ENCODE assay signal across 28 mouse cellular contexts in genomic region chr19:58178410-58178809, GRCm38 (mm10).
DNase-seq lines count a peak whose midpoint lies in the region; ATAC-seq lines count a peak whose summit lies in the region.
"Had no signal": no experiment of that assay in that cellular context is flagged by ENCODE, and none has a peak within 500 bp of the region (broad histone marks: within the 10 kb centered on the region; RNA-seq: fewer than 3 reads in every experiment).

No protein-coding gene starts in this region.

- H3K36me3 ChIP-seq in limb, embryonic 10.5 days = no peaks in the 10 kb centered on the region
- H3K36me3 ChIP-seq in limb, embryonic 13.5 days = no peaks in the 10 kb centered on the region
- no peaks in the 10 kb centered on the region for H3K36me3 ChIP-seq in forebrain, embryonic 10.5 days (replicated peaks)
- H3K36me3 ChIP-seq in forebrain, embryonic 16.5 days (ENCODE audit: control insufficient read depth, insufficient read depth) = no peaks in the 10 kb centered on the region
- H3K36me3 ChIP-seq: embryonic facial prominence, embryonic 10.5 days; embryonic facial prominence, embryonic 13.5 days; heart, embryonic 10.5 days; heart, embryonic 13.5 days had no signal

- peak overlapping the region; percentile 36 for H3K4me2 ChIP-seq in limb, embryonic 13.5 days (replicated peaks)
- no peak overlapping the region for H3K4me2 ChIP-seq in forebrain, embryonic 16.5 days (ENCODE audit: low read length)
- H3K4me2 ChIP-seq: embryonic facial prominence, embryonic 13.5 days; forebrain, embryonic 13.5 days; heart, embryonic 13.5 days; hindbrain, embryonic 14.5 days had no signal

- no peak overlapping the region for H3K9ac ChIP-seq in limb, embryonic 13.5 days
- H3K9ac ChIP-seq in forebrain, embryonic 16.5 days (replicated peaks; ENCODE audit: low read depth, low read length) = no peak overlapping the region
- H3K9ac ChIP-seq: embryonic facial prominence, embryonic 13.5 days; forebrain, embryonic 13.5 days; forebrain, postnatal 0 days; heart, embryonic 13.5 days; hindbrain, embryonic 14.5 days had no signal

- peak; percentile 51 for ATAC-seq in limb, embryonic 13.5 days (ENCODE audit: low FRiP score, low read depth)
- ATAC-seq in forebrain, embryonic 16.5 days = no peak
- ATAC-seq: forebrain, embryonic 13.5 days; forebrain, postnatal 0 days; hindbrain, postnatal 0 days had no signal

- H3K4me3 ChIP-seq in limb, embryonic 10.5 days = no peak overlapping the region
- H3K4me3 ChIP-seq in limb, embryonic 13.5 days = no peak overlapping the region
- no peak overlapping the region for H3K4me3 ChIP-seq in forebrain, embryonic 10.5 days
- H3K4me3 ChIP-seq in forebrain, embryonic 16.5 days (replicated peaks; ENCODE audit: low read length) = no peak overlapping the region
- H3K4me3 ChIP-seq: embryonic facial prominence, embryonic 10.5 days; embryonic facial prominence, embryonic 13.5 days; erythroblast, embryonic 14.5 days; forebrain, embryonic 13.5 days; heart, adult 2 months; heart, embryonic 10.5 days; heart, embryonic 13.5 days had no signal

- peaks cover 45% of the 10 kb centered on the region for H3K4me1 ChIP-seq in limb, embryonic 10.5 days
- H3K4me1 ChIP-seq in limb, embryonic 13.5 days = peaks cover 32% of the 10 kb centered on the region
- peaks cover 16% of the 10 kb centered on the region for H3K4me1 ChIP-seq in forebrain, embryonic 10.5 days
- no peaks in the 10 kb centered on the region; the same call in 1 of the 2 replicates for H3K4me1 ChIP-seq in forebrain, embryonic 16.5 days (replicated peaks; ENCODE audit: control insufficient read depth, insufficient read depth, low read length)

- peak; percentile 38 for DNase-seq in testis, postnatal 14 days (ENCODE audit: low spot score)
- DNase-seq in testis, postnatal 10 days (ENCODE audit: low spot score) = no peak
- DNase-seq in limb, embryonic 10.5 days (ENCODE audit: low spot score) = no peak
- DNase-seq in forebrain, embryonic 10.5 days (ENCODE audit: extremely low spot score, low spot score) = no peak
- DNase-seq in gastrocnemius, postnatal 25 days = no peak
- DNase-seq: adrenal gland, adult 2 months; adrenal gland, postnatal 14 days; B cell, adult 2 months; cerebellum, adult 11 months; cerebellum, adult 2 months; cerebellum, adult 9-11 months; cerebellum, postnatal 36 days; embryo, embryonic 11 days; forebrain, postnatal 0 days; gastrocnemius, postnatal 36 days; heart, adult 2 months; heart, postnatal 14 days; heart, postnatal 4 days had no signal

- WGBS in limb, embryonic 10.5 days = 59% methylated on average over 10 of the region's 10 CpGs
- WGBS in limb, embryonic 13.5 days = 19% methylated on average over 10 of the region's 10 CpGs
- whole genome bisulfite sequencing in forebrain, embryonic 10.5 days = 94% methylated on average over 10 of the region's 10 CpGs
- 91% methylated on average over 10 of the region's 10 CpGs for WGBS in forebrain, embryonic 16.5 days

- peak overlapping the region; percentile 72 for H3K27ac ChIP-seq in limb, embryonic 10.5 days
- H3K27ac ChIP-seq in limb, embryonic 13.5 days = no peak overlapping the region
- no peak overlapping the region for H3K27ac ChIP-seq in forebrain, embryonic 10.5 days
- no peak overlapping the region for H3K27ac ChIP-seq in forebrain, embryonic 16.5 days (ENCODE audit: low read length)
- H3K27ac ChIP-seq: embryonic facial prominence, embryonic 10.5 days; embryonic facial prominence, embryonic 13.5 days; forebrain, embryonic 13.5 days; heart, adult 2 months; heart, embryonic 10.5 days; heart, embryonic 13.5 days; hindbrain, embryonic 14.5 days; hindbrain, postnatal 0 days had no signal

- no peaks in the 10 kb centered on the region for H3K27me3 ChIP-seq in limb, embryonic 10.5 days (ENCODE audit: low read depth, poor library complexity, severe bottlenecking)
- H3K27me3 ChIP-seq in limb, embryonic 13.5 days = peaks cover 3% of the 10 kb centered on the region; the same call in 1 of the 2 replicates
- peaks cover 47% of the 10 kb centered on the region for H3K27me3 ChIP-seq in forebrain, embryonic 10.5 days (ENCODE audit: poor library complexity, severe bottlenecking)
- no peaks in the 10 kb centered on the region for H3K27me3 ChIP-seq in forebrain, embryonic 16.5 days (replicated peaks; ENCODE audit: control insufficient read depth, insufficient read depth, low read length)
- H3K27me3 ChIP-seq: embryonic facial prominence, embryonic 13.5 days had no signal

- H3K9me3 ChIP-seq in limb, embryonic 10.5 days (replicated peaks) = no peaks in the 10 kb centered on the region
- H3K9me3 ChIP-seq in limb, embryonic 13.5 days = no peaks in the 10 kb centered on the region
- no peaks in the 10 kb centered on the region for H3K9me3 ChIP-seq in forebrain, embryonic 10.5 days
- H3K9me3 ChIP-seq in forebrain, embryonic 16.5 days (ENCODE audit: control insufficient read depth, low read length) = no peaks in the 10 kb centered on the region
- H3K9me3 ChIP-seq: embryonic facial prominence, embryonic 10.5 days; embryonic facial prominence, embryonic 13.5 days; forebrain, embryonic 13.5 days; heart, embryonic 10.5 days; heart, embryonic 13.5 days had no signal
